Comparison of ENCODE assay signal across 8 mouse cellular contexts in the genomic region with DNA sequence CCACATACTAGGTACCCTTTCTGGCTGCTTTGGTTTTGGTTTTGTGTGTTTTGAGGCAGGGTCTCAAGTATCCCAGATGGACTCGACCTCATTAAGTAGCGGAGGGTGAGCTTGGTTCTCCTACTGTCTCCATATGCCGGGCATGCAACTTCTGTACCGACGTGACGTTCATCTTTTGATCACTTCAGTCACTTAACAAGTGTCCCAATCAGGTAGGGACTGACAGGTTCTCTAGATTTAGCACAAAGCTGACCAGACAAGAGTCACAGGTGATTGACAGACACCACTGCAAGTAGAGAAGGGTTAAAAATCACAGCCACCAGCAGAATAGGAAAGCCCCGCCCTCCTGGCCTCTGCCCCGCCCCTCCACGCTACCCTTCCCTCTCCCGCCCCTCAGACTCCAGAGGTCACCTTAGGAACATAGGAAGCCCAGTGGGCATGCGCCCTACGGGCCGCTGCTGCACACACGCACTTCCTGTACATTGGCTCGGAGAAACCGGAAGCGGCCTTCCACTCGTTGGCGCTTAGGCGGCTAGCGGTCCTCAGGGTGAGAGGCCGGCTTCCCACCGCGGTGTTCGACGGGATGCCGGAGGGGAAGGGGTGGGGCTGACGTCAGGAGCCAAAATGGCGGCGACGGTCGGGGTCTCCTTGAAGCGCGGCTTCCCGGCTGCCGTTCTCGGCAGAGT. TPM values are rescaled to one million over a fixed set of nuclear protein-coding genes. Genes with fewer than 3 reads are reported as not detected.
DNase-seq lines count a peak whose midpoint lies in the region; ATAC-seq and TF ChIP-seq lines count a peak whose summit lies in the region.

Sdhb (plus strand) TSS at position 423 of the 686 bp plus-strand sequence.

- H3K9me3 ChIP-seq in ES-E14 (ENCODE audit: control insufficient read depth, insufficient read depth, low read depth, low read length): no peaks in the 10 kb centered on the region
- H3K9me3 ChIP-seq in forebrain, embryonic 15.5 days: no peaks in the 10 kb centered on the region

- TF ChIP-seq POLR2A in lung, adult 2 months (IDR thresholded peaks at IDR 0.05; ENCODE audit: borderline replicate concordance, extremely low read depth, low read depth, low read length): peak; percentile 60; the same call in 1 of the 2 replicates

- H3K9ac ChIP-seq in ES-E14 (ENCODE audit: insufficient read depth, low read depth, low read length, poor library complexity, severe bottlenecking): peak within 1 kb of the TSS; percentile 96
- H3K9ac ChIP-seq in forebrain, embryonic 15.5 days (replicated peaks): peak within 1 kb of the TSS; percentile 97

- no peak for TF ChIP-seq CTCF in lung, adult 2 months (IDR thresholded peaks at IDR 0.05; ENCODE audit: insufficient read depth, low read length)

- H3K27ac ChIP-seq in ES-E14 (ENCODE audit: insufficient read depth, low read depth, low read length, poor library complexity, severe bottlenecking): peak within 1 kb of the TSS; percentile 83
- H3K27ac ChIP-seq in forebrain, embryonic 15.5 days (replicated peaks): peak within 1 kb of the TSS; percentile 87

- 3% methylated on average over 37 of the region's 37 CpGs for WGBS in forebrain, embryonic 15.5 days
- WGBS in lung, adult 2 months: 1% methylated on average over 37 of the region's 37 CpGs

- no peaks in the 10 kb centered on the region for H3K36me3 ChIP-seq in ES-E14 (ENCODE audit: control insufficient read depth, insufficient read depth, low read length, poor library complexity, severe bottlenecking)
- 0 out of 2 replicates have a peak, but pooled peaks cover 2% of the 10 kb centered on the region for H3K36me3 ChIP-seq in forebrain, embryonic 15.5 days

- intact Hi-C loops in heart, postnatal 25 days (cut with DNase I): loop anchor here (5.0 kb wide), 1 partner anchor 116 kb away; the partner anchor contains the start of gene Necap2

- in situ Hi-C loops in ES-E14 (cut with MboI; ENCODE audit: low sequenced_read_pairs in 2 of 2, unreplicated experiment in 2 of 2): no loop called here

- H3K4me3 ChIP-seq in ES-E14 (ENCODE audit: insufficient read depth in 1 of 2, low read depth in 1 of 2, low read length in 2 of 2, poor library complexity in 1 of 2, severe bottlenecking in 1 of 2): peak within 1 kb of the TSS; percentile 96 to 100
- H3K4me3 ChIP-seq in forebrain, embryonic 15.5 days: peak within 1 kb of the TSS; percentile 92
- H3K4me3 ChIP-seq in lung, adult 2 months (replicated peaks; ENCODE audit: extremely low read depth, low read depth, low read length): peak within 1 kb of the TSS; percentile 89

- peaks cover 5 to 16% of the 10 kb centered on the region in 2 experiments; a peak in 3 of 4 replicates for H3K4me1 ChIP-seq in ES-E14 (ENCODE audit: control insufficient read depth in 2 of 2, insufficient read depth in 2 of 2, low read length in 2 of 2, poor library complexity in 1 of 2)
- H3K4me1 ChIP-seq in forebrain, embryonic 15.5 days: peaks cover 47% of the 10 kb centered on the region
- peaks cover 14% of the 10 kb centered on the region for H3K4me1 ChIP-seq in lung, adult 2 months (ENCODE audit: control insufficient read depth, insufficient read depth, low read length)

- H3K27me3 ChIP-seq in forebrain, embryonic 15.5 days: no peaks in the 10 kb centered on the region

- ATAC-seq in forebrain, embryonic 15.5 days (replicated peaks): peak; percentile 96
- ATAC-seq in neutrophil, adult 5-6 weeks (ENCODE audit: extremely low read depth, insufficient number of reproducible peaks, low FRiP score, poor library complexity, severe bottlenecking): peak; percentile 92

- H3K4me2 ChIP-seq in forebrain, embryonic 15.5 days (replicated peaks): peak within 1 kb of the TSS; percentile 95

- peak; percentile 98 for DNase-seq in ES-E14 (ENCODE audit: low read depth, low spot score)
- peak; percentile 99 for DNase-seq in cerebellum, adult 11-12 months
- peak; percentile 96 for DNase-seq in heart, postnatal 25 days (ENCODE audit: low spot score)
- DNase-seq in layer of hippocampus, adult 18-20 months (ENCODE audit: low spot score in 2 of 2): peak; percentile 97 to 98
- DNase-seq in lung, adult 2 months: peak; percentile 92
- DNase-seq in thymus, adult 18-20 months: peak; percentile 94 to 96

TF ChIP-seq in ES-E14, 5 proteins besides CTCF, POLR2A, EP300 and RAD21:
- TF ChIP-seq ZNF384 (IDR thresholded peaks at IDR 0.05; ENCODE audit: low read depth, low read length) (no peak), CHD2 (IDR thresholded peaks at IDR 0.05; ENCODE audit: low read depth, low read length) (no peak), HCFC1 (IDR thresholded peaks at IDR 0.05; ENCODE audit: borderline replicate concordance, insufficient read depth, low read length) (no peak), MAFK (IDR thresholded peaks at IDR 0.05; ENCODE audit: insufficient read depth, low read depth, low read length) (no peak), ZC3H11A (IDR thresholded peaks at IDR 0.05; ENCODE audit: borderline replicate concordance, low read depth, low read length) (no peak)
TF ChIP-seq in ES-E14: peak in this region for 0.

RNA-seq across cellular contexts. Expression of gene Sdhb, which starts in this region (rescaled TPM):
- 133 and 135 TPM in 2 replicates for total RNA-seq in ES-E14 (2012; rRNA removed)
- 428 and 441 TPM in 2 replicates for polyA plus RNA-seq in forebrain, embryonic 15.5 days (2015; fragmentation: Nextera tagmentation; extraction: Ambion mirVana)
- 1,000 to 10,000 TPM; 1,213 to 1,269 TPM for total RNA-seq in heart, postnatal 25 days (2021)
- total RNA-seq in layer of hippocampus, adult 18-20 months (2021): 100 to 1,000 TPM; 183 to 190 TPM
- 97.5 and 143 TPM in 2 replicates for polyA plus RNA-seq in lung, adult 2 months (2012; rRNA removed)
- total RNA-seq in neutrophil, adult 5-6 weeks (2017): 71.8 and 72.5 TPM in 2 replicates

Comparison
In these comparisons a context has a peak if more than half of its experiments do, and no peak if none do; other contexts are left out.
1. Peak in every context shown above with its lines: DNase-seq, ATAC-seq, H3K4me3 ChIP-seq and H3K27ac ChIP-seq.